In genomic region chr6:126563898-126564297, GRCm38 (mm10) we compare ENCODE assay signal across 8 mouse cellular contexts. TPM values are rescaled to one million over a fixed set of nuclear protein-coding genes. Genes with fewer than 3 reads are reported as not detected.
DNase-seq lines count a peak whose midpoint lies in the region; ATAC-seq and TF ChIP-seq lines count a peak whose summit lies in the region.

No protein-coding gene starts in this region.

- ATAC-seq in granulocyte monocyte progenitor cell, adult 5-6 weeks (replicated peaks; ENCODE audit: poor library complexity, severe bottlenecking): peak; percentile 94
- ATAC-seq in kidney, postnatal 0 days (replicated peaks; ENCODE audit: low FRiP score, low read depth): peak; percentile 60
- ATAC-seq in limb, embryonic 14.5 days (ENCODE audit: low FRiP score, low read depth): peak; percentile 9; the same call in 1 of the 2 replicates

- TF ChIP-seq POLR2A in limb, embryonic 14.5 days (IDR thresholded peaks at IDR 0.05; ENCODE audit: borderline replicate concordance, extremely low read depth, insufficient read depth, insufficient read length): no peak
- TF ChIP-seq POLR2A in olfactory bulb, adult 2 months (IDR thresholded peaks at IDR 0.05; ENCODE audit: insufficient read depth, low read depth, low read length): no peak

- H3K9me3 ChIP-seq in kidney, postnatal 0 days (replicated peaks; ENCODE audit: low read length): no peaks in the 10 kb centered on the region
- H3K9me3 ChIP-seq in limb, embryonic 14.5 days (ENCODE audit: control insufficient read depth, low read length): no peaks in the 10 kb centered on the region

- H3K36me3 ChIP-seq in kidney, postnatal 0 days (ENCODE audit: insufficient read depth, low read length): no peaks in the 10 kb centered on the region
- no peaks in the 10 kb centered on the region for H3K36me3 ChIP-seq in limb, embryonic 14.5 days (ENCODE audit: control insufficient read depth, insufficient read depth, low read length)

- H3K27ac ChIP-seq in kidney, postnatal 0 days: no peak overlapping the region
- H3K27ac ChIP-seq in limb, embryonic 14.5 days (replicated peaks; ENCODE audit: low read depth, low read length): no peak overlapping the region
- H3K27ac ChIP-seq in olfactory bulb, adult 2 months (ENCODE audit: insufficient read depth, low read depth, low read length): peak overlapping the region; percentile 27; the same call in 1 of the 2 replicates

- H3K4me2 ChIP-seq in kidney, postnatal 0 days (ENCODE audit: low read length): no peak overlapping the region
- H3K4me2 ChIP-seq in limb, embryonic 14.5 days (replicated peaks; ENCODE audit: low read depth, low read length, severe bottlenecking): no peak overlapping the region

- no peak overlapping the region for H3K9ac ChIP-seq in kidney, postnatal 0 days (ENCODE audit: low read depth, low read length)
- no peak overlapping the region for H3K9ac ChIP-seq in limb, embryonic 14.5 days (ENCODE audit: low read depth, low read length, severe bottlenecking)

- DNase-seq in 3134 (ENCODE audit: extremely low read depth, insufficient read length, low spot score): peak; percentile 64
- peak; percentile 75 to 77 for DNase-seq in adrenal gland, adult 18-20 months (ENCODE audit: low spot score in 2 of 2)
- DNase-seq in embryo, embryonic 11 days: peak; percentile 88
- peak; percentile 86 for DNase-seq in kidney, postnatal 0 days (ENCODE audit: low spot score)
- peak; percentile 69 for DNase-seq in limb, embryonic 14.5 days (ENCODE audit: low spot score)
- peak; percentile 49 for DNase-seq in thymus, postnatal 25 days

- H3K4me1 ChIP-seq in kidney, postnatal 0 days (replicated peaks; ENCODE audit: insufficient read depth, low read length): no peaks in the 10 kb centered on the region
- 0 out of 2 replicates have a peak, but pooled peaks cover 2% of the 10 kb centered on the region for H3K4me1 ChIP-seq in limb, embryonic 14.5 days (ENCODE audit: control insufficient read depth, insufficient read depth, low read length)
- peaks cover 36% of the 10 kb centered on the region for H3K4me1 ChIP-seq in olfactory bulb, adult 2 months (ENCODE audit: control insufficient read depth, insufficient read depth, low read length)

- no peak overlapping the region for H3K4me3 ChIP-seq in kidney, postnatal 0 days (replicated peaks; ENCODE audit: low read depth, low read length)
- no peak overlapping the region for H3K4me3 ChIP-seq in limb, embryonic 14.5 days (replicated peaks; ENCODE audit: low read length)
- no peak overlapping the region for H3K4me3 ChIP-seq in olfactory bulb, adult 2 months (ENCODE audit: insufficient read depth, low read depth, low read length)

- no peaks in the 10 kb centered on the region for H3K27me3 ChIP-seq in kidney, postnatal 0 days (ENCODE audit: insufficient read depth, low read length)
- H3K27me3 ChIP-seq in limb, embryonic 14.5 days (ENCODE audit: control insufficient read depth, insufficient read depth, low read length): no peaks in the 10 kb centered on the region

- TF ChIP-seq CTCF in kidney, postnatal 0 days (IDR thresholded peaks at IDR 0.05; ENCODE audit: low read depth): peak; percentile 92
- peak; percentile 94 for TF ChIP-seq CTCF in olfactory bulb, adult 2 months (IDR thresholded peaks at IDR 0.05; ENCODE audit: insufficient read depth, low read depth, low read length)

- WGBS in kidney, postnatal 0 days: 16% methylated on average over 7 of the region's 7 CpGs
- 13% methylated on average over 7 of the region's 7 CpGs for WGBS in limb, embryonic 14.5 days
- 15% methylated on average over 7 of the region's 7 CpGs for WGBS in olfactory bulb, adult 2 months

RNA-seq across cellular contexts. Expression of gene Kcna5, which starts 28.7 kb away (rescaled TPM):
- 1 to 10 TPM; 2.4 to 4.0 TPM for total RNA-seq in adrenal gland, adult 18-20 months (2021)
- total RNA-seq in granulocyte monocyte progenitor cell, adult 5-6 weeks (2014; fragmentation: Nextera tagmentation): not detected in 2 replicates
- total RNA-seq in granulocyte monocyte progenitor cell, adult 5-6 weeks (2017): not detected in 2 replicates
- polyA plus RNA-seq in kidney, postnatal 0 days (2015; fragmentation: Nextera tagmentation; extraction: Ambion mirVana): 3.0 and 3.5 TPM in 2 replicates
- 3.1 and 3.2 TPM in 2 replicates for polyA plus RNA-seq in limb, embryonic 14.5 days (2012; rRNA removed)
- 4.0 and 5.0 TPM in 2 replicates for polyA plus RNA-seq in limb, embryonic 14.5 days (2014; fragmentation: Nextera tagmentation; extraction: Ambion mirVana)
- polyA plus RNA-seq in olfactory bulb, adult 2 months (2012; ENCODE audit: insufficient read depth, insufficient read length, low replicate concordance, missing spikeins): not detected in 2 replicates

Comparison
In these comparisons a context has a peak if more than half of its experiments do, and no peak if none do; other contexts are left out.
1. ATAC-seq: peak in every context shown above with its lines; median percentile 94 in granulocyte monocyte progenitor cell, adult 5-6 weeks; 60 in kidney, postnatal 0 days; 9 in limb, embryonic 14.5 days.